Mouse (Mus musculus): ENCODE measurements around the gene Sox8. TPM values are rescaled to one million over a fixed set of nuclear protein-coding genes. Genes with fewer than 3 reads are reported as not detected.

The Sox8 gene
- total RNA-seq (2017), result not detected in 2 replicates

DNA sequence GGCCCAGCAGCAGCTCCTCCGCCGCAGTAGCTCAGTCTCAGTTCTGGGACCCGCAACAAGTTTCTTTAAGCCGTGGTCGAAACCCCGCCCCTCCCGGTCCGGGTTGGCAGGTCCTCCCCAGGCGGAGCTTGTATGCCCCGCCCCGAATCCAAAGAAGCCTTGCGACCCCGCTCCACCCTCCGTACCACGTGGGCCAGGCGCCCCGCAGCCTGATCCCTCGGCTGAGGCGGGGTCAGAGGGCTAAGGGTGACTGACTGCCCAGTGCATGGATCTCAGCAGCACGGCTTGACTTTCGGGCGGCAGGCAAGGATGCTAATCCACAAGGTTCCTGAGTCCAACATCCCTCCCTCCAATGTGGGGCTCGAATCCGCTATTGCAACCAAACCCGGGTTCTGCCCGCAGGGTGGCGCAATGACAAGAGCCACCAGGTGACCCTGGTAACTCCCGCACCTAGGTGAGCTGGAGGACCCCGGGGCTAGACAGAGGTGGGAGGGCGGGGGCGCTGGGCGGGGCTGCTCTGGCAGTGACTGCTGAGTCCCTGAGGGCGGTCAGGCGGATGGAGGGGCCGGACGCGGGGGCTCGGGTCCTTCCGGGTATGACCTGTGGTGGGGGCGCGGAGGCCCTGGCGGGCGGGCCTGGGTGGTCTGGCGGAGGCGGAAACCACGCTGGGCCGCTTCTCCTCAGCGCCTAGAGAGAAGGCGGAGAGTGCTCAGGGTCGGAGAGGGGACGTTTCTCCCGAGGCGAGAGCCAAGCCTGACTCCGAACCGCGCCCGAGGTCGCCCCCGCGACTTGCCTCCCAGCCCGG lies at the start of gene Sox8:
Gene Sox8 (minus strand): TSS at position 39 of the 805 bp plus-strand sequence.
- peak; percentile 53 to 70; a peak in 3 of 4 replicates for ATAC-seq (replicated peaks in 1 of 2; ENCODE audit: insufficient read depth in 1 of 2, low FRiP score in 2 of 2, low TSS enrichment in 1 of 2, low read depth in 1 of 2, poor library complexity in 2 of 2, severe bottlenecking in 2 of 2)

DNA sequence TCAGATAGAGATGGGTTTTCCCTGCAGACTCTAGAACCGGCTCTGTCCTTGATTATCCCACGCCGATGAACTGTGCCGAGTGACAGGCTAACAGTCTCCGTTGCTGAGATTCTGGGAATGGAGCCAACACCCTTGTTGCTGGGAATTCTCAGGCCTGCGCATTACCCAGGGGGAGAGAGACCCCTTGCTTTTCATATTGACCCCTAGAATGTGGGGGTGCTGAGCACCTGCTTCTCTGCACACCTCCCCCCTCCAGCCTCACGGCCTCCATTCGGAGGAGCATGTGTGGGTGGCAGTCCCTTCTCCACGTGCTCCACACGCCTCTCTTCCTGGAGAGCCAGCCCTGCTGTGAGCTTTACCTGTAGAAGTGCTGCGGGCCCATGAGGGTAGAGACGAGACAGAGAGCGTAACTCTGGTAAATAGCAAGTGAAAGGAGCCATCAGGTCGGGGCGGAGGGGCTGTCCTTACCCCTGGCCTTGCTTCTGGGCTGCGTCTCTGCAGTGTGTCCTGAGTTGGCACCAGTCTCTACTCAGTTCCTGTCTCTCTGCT lies 48.1 kb upstream of the Sox8 start:
- ATAC-seq (replicated peaks in 1 of 2; ENCODE audit: insufficient read depth in 1 of 2, low FRiP score in 2 of 2, low TSS enrichment in 1 of 2, low read depth in 1 of 2, poor library complexity in 2 of 2, severe bottlenecking in 2 of 2), result no peak

DNA sequence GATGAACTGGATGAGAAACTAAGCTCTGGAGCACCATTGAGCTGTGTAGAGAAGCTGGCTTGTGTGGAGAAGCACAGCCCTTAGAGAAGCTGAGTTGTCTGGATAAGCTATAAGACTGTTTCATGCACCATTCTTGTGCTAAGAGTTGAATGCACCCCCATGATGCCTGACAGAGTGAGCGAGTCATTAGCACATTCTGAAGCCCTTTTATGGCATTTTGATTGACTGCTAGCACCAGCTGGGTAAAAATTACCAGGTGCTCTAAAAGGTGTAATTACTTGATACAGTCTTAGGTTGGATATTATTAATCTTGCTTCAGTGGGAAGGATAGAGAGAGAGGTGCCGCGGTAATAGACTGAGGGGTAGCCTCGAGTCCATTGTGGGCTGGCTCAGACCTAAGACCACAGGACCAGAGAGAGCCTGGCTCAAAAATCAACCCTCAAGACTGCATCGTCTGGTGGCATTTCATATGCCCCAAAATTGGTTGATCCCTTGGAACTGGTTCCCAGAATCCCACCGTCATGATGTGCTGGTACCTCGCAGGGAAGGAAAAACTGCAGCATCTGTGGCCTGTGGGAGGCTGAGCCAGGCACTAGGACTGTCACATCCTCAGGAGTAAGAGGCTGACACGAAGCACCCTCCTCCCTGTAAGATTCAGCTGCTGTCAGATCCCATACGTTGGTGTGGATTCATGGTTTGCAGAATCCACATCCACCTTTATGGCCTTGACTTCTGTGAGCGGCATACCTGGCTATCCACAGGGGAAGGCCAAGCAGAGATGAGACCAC lies 44.4 kb upstream of the Sox8 start:
- ATAC-seq (replicated peaks in 1 of 2; ENCODE audit: insufficient read depth in 1 of 2, low FRiP score in 2 of 2, low TSS enrichment in 1 of 2, low read depth in 1 of 2, poor library complexity in 2 of 2, severe bottlenecking in 2 of 2), result no peak

GRCm38 (mm10) chr17:25613323-25613722 lies 42.8 kb upstream of the Sox8 start:
- ATAC-seq (replicated peaks in 1 of 2; ENCODE audit: insufficient read depth in 1 of 2, low FRiP score in 2 of 2, low TSS enrichment in 1 of 2, low read depth in 1 of 2, poor library complexity in 2 of 2, severe bottlenecking in 2 of 2), result no peak

GRCm38 (mm10) chr17:25612537-25612936 lies 42.1 kb upstream of the Sox8 start:
- ATAC-seq (replicated peaks in 1 of 2; ENCODE audit: insufficient read depth in 1 of 2, low FRiP score in 2 of 2, low TSS enrichment in 1 of 2, low read depth in 1 of 2, poor library complexity in 2 of 2, severe bottlenecking in 2 of 2), result no peak

DNA sequence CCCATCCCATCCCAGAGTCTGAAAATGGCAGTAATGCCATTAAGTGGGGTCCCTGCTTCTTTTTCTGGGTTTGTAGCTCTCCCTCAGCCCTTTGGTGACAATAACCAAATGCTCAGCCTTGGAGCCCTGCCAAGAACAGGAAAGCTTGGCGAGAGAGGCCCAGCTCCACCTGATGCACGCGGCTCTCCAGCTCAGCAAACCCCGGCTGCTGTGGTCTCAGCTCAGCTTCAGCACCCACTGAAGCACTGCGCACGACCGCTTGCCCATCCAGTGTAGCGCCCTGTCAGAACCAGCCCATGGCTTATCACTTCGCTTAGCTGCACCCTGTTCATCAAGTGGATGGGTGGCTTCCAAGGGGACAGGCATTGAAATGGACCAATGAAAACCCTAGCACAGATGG lies 39.7 kb upstream of the Sox8 start:
- ATAC-seq (replicated peaks in 1 of 2; ENCODE audit: insufficient read depth in 1 of 2, low FRiP score in 2 of 2, low TSS enrichment in 1 of 2, low read depth in 1 of 2, poor library complexity in 2 of 2, severe bottlenecking in 2 of 2), result no peak

GRCm38 (mm10) chr17:25609506-25609828 lies 39.0 kb upstream of the Sox8 start:
- ATAC-seq (replicated peaks in 1 of 2; ENCODE audit: insufficient read depth in 1 of 2, low FRiP score in 2 of 2, low TSS enrichment in 1 of 2, low read depth in 1 of 2, poor library complexity in 2 of 2, severe bottlenecking in 2 of 2), result no peak

DNA sequence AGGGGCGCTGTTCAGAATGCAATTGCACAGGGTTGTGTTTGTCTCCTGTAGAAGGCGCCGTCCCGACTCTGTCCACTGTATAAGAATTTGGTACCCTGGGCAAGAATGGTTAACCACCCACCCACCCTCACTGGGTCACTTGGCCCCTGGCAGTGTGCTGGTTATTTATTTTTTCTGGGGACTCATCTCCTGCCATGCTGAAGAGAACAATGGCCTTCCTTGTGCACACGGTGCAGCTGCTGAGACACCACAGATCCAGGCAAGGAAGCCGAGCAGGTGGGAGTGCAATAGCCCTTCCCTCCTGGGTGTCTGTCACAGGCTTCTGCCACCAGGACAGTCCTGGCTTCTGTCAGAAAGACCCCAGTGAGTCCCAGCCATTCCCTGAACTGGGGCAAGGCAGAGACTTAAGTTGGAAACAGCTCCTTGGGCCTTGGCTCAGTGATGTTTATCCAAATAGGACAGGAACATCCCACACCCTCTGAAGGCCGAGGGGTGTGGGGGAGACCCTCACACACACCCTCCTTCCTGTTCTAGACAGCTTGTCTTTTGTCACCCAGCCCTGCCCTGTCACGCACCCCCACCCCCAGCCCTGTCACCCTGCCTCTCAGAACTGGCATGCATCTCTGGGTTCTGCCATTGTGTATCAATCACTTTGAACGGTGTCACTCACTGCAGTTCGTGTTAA lies 38.5 kb upstream of the Sox8 start:
- no peak for ATAC-seq (replicated peaks in 1 of 2; ENCODE audit: insufficient read depth in 1 of 2, low FRiP score in 2 of 2, low TSS enrichment in 1 of 2, low read depth in 1 of 2, poor library complexity in 2 of 2, severe bottlenecking in 2 of 2)

DNA sequence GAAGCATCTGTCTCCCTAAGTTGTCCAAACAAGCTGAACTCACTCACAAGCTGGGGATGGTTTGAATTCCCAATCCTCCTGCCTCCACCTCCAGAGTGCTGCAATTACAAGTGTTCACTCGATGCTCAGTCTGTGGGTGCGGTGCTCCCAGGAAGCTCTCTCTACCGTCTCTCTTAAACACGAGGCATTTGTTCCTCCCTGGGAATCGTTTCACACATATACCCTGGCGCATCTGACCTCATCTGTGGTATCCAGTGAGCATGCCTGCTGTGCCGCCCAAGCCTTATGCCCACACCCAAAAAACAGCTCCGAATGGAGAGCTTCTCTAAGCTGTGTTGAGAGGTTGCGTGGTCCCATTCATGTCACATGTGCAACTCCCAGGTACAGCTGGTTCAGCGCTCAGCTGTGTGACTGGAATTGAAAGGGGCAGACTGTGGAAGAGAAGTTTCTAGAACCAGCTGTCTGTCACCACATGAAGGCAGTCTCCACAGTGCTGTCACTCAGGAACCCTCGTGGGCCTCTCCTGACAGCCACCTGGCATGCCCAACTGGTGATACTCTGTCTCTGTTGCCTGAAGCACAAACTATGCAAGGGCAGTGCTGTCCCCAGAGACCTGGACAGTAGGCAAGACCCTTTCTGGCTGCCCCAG lies 37.8 kb upstream of the Sox8 start:
- ATAC-seq (replicated peaks in 1 of 2; ENCODE audit: insufficient read depth in 1 of 2, low FRiP score in 2 of 2, low TSS enrichment in 1 of 2, low read depth in 1 of 2, poor library complexity in 2 of 2, severe bottlenecking in 2 of 2), result no peak

DNA sequence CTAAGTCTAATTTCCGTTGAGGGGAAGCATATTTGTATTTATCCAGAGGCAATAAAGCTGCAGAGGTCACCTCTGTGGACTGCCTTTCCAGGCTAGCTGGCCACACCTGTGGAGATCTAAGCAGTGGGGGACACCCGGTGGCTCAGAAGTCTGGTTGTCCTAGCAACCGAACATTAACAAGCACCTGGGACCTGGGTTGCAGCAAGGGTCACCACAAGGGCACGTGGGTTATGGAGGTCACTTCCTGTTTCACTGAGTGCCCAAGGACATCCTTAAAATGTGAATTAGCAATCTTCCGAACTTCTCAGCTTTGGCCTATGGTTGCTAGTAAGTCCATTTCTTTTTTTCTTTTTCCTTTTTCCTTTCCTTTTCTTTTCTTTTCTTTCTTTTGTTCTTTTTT lies 33.7 kb upstream of the Sox8 start:
- no peak for ATAC-seq (replicated peaks in 1 of 2; ENCODE audit: insufficient read depth in 1 of 2, low FRiP score in 2 of 2, low TSS enrichment in 1 of 2, low read depth in 1 of 2, poor library complexity in 2 of 2, severe bottlenecking in 2 of 2)

- ATAC-seq (replicated peaks in 1 of 2; ENCODE audit: insufficient read depth in 1 of 2, low FRiP score in 2 of 2, low TSS enrichment in 1 of 2, low read depth in 1 of 2, poor library complexity in 2 of 2, severe bottlenecking in 2 of 2), result 0 out of 4 replicates have a peak, but pooled peaks of 1 of the 2 experiments have one; percentile 18
Measured at GRCm38 (mm10) chr17:25602366-25602765, 31.9 kb upstream of the Sox8 start.

GRCm38 (mm10) chr17:25597537-25597936 lies 27.1 kb upstream of the Sox8 start:
- ATAC-seq (replicated peaks in 1 of 2; ENCODE audit: insufficient read depth in 1 of 2, low FRiP score in 2 of 2, low TSS enrichment in 1 of 2, low read depth in 1 of 2, poor library complexity in 2 of 2, severe bottlenecking in 2 of 2), result no peak

DNA sequence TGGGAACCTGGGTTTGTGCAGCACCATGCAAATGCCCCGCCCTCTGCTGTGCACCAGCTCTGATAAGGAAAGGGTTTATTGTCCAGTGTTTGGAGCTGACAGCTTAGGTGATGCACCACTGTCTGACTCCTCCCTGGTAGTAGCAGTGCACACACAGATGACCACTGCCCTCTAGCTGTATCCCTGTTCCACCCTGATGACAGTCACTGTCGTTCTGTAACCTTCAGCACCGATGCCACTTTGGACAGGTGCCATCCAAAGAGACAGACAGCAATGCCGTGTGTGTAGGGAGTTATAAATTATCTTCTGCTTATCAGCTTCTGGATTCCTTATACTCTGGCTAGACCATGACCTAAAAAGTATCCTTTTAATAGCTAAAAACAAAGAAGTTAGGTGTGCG lies 25.0 kb upstream of the Sox8 start:
- ATAC-seq (replicated peaks in 1 of 2; ENCODE audit: insufficient read depth in 1 of 2, low FRiP score in 2 of 2, low TSS enrichment in 1 of 2, low read depth in 1 of 2, poor library complexity in 2 of 2, severe bottlenecking in 2 of 2), result no peak

GRCm38 (mm10) chr17:25593411-25594261 lies 23.1 kb upstream of the Sox8 start:
- 0 out of 4 replicates have a peak, but pooled peaks have one; percentile 7 to 22 for ATAC-seq (replicated peaks in 1 of 2; ENCODE audit: insufficient read depth in 1 of 2, low FRiP score in 2 of 2, low TSS enrichment in 1 of 2, low read depth in 1 of 2, poor library complexity in 2 of 2, severe bottlenecking in 2 of 2)

GRCm38 (mm10) chr17:25592336-25592735 lies 21.9 kb upstream of the Sox8 start:
- no peak for ATAC-seq (replicated peaks in 1 of 2; ENCODE audit: insufficient read depth in 1 of 2, low FRiP score in 2 of 2, low TSS enrichment in 1 of 2, low read depth in 1 of 2, poor library complexity in 2 of 2, severe bottlenecking in 2 of 2)

DNA sequence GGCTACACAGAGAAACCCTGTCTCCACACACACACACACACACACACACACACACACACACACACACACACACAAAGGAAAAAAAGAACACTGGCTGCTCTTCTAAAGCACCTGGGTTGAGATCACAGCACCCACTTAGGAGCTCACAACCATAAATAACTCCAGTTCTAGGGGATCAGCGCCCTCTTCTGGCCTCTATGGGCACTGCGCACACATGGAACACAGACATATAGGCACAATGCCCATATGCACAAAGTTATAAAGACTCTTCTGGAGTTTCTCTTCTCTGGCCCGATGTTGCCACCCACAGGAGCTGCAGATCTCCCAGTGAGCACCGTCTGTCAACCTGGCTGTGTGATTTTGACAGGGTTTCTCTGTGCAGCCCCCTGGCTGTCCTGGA lies 20.5 kb upstream of the Sox8 start:
- ATAC-seq (replicated peaks in 1 of 2; ENCODE audit: insufficient read depth in 1 of 2, low FRiP score in 2 of 2, low TSS enrichment in 1 of 2, low read depth in 1 of 2, poor library complexity in 2 of 2, severe bottlenecking in 2 of 2), result no peak

DNA sequence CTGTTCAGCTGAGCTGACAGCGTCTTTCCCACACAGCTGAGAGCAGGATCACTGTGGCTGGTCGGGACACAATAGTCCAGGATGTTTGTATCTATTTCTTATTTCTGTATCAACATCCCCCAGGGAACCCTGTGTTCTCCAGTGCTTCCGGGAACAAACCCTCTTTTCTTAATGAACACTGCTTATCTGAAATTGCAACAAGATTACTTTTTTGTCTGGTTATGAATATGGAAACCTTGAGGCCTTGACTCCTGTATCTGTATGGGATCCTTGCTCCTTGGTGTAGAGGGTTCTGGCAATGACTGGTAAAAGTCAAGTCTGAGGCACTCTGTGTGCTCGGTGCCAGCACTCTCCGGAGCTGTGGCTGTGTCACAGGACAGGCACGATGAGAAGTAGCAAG lies 19.6 kb upstream of the Sox8 start:
- ATAC-seq (replicated peaks in 1 of 2; ENCODE audit: insufficient read depth in 1 of 2, low FRiP score in 2 of 2, low TSS enrichment in 1 of 2, low read depth in 1 of 2, poor library complexity in 2 of 2, severe bottlenecking in 2 of 2), result no peak
